Mouse (Mus musculus) kidney, adult 11 months (tissue): ENCODE results near the gene Gab2.
A peak's percentile ranks its signal among the peaks of the same experiment; 100 is the strongest.

Experiments used
- DNase-seq: peaks from one replicate; pipeline ENCODE4 v3.0.0; 2022

Gene Gab2

GRCm38 (mm10) chr7:97324342-97324741 is 243.0 kb downstream of the Gab2 start:
- DNase-seq = no peak

- no peak for DNase-seq
These were observed 244.0 kb downstream of the Gab2 start for GRCm38 (mm10) chr7:97325156-97325985.

GRCm38 (mm10) chr7:97327376-97327775 is 246.0 kb downstream of the Gab2 start:
- DNase-seq = no peak

GRCm38 (mm10) chr7:97328891-97329588 is 247.7 kb downstream of the Gab2 start:
- no peak for DNase-seq

GRCm38 (mm10) chr7:97329676-97330075 is 248.3 kb downstream of the Gab2 start:
- no peak for DNase-seq

- DNase-seq = peak; percentile 11
These were observed 249.7 kb downstream of the Gab2 start for GRCm38 (mm10) chr7:97330931-97331645.

GRCm38 (mm10) chr7:97331726-97332666 is 250.6 kb downstream of the Gab2 start, which contains the start of the genes Usp35 and Kctd21:
Usp35 (minus strand) TSS chr7:97332020.
Kctd21 (plus strand) TSS chr7:97332327.
- peak; percentile 93 for DNase-seq

GRCm38 (mm10) chr7:97332667-97333041 is 251.3 kb downstream of the Gab2 start:
- no peak for DNase-seq

GRCm38 (mm10) chr7:97333113-97333898 is 251.9 kb downstream of the Gab2 start:
- no peak for DNase-seq

- no peak for DNase-seq
These were observed 253.0 kb downstream of the Gab2 start for GRCm38 (mm10) chr7:97334406-97334805.

- DNase-seq = no peak
These were observed 255.3 kb downstream of the Gab2 start for GRCm38 (mm10) chr7:97336678-97337077.

- no peak for DNase-seq
These were observed 257.2 kb downstream of the Gab2 start for GRCm38 (mm10) chr7:97338593-97338992.

- DNase-seq = no peak
These were observed 258.2 kb downstream of the Gab2 start for GRCm38 (mm10) chr7:97339623-97340022.

- no peak for DNase-seq
These were observed 259.8 kb downstream of the Gab2 start for GRCm38 (mm10) chr7:97340907-97341849.

GRCm38 (mm10) chr7:97342961-97343360 is 261.6 kb downstream of the Gab2 start:
- DNase-seq = no peak

- no peak for DNase-seq
These were observed 263.3 kb downstream of the Gab2 start for GRCm38 (mm10) chr7:97344655-97345054.

- DNase-seq = no peak
These were observed 264.0 kb downstream of the Gab2 start for GRCm38 (mm10) chr7:97345229-97345871.

GRCm38 (mm10) chr7:97346111-97346821 is 264.9 kb downstream of the Gab2 start:
- DNase-seq = no peak

GRCm38 (mm10) chr7:97346822-97347166 is 265.4 kb downstream of the Gab2 start:
- no peak for DNase-seq
